Mouse (Mus musculus) limb, embryonic 14.5 days (tissue): ENCODE measurements around the gene Dhx37. TPM values are rescaled to one million over a fixed set of nuclear protein-coding genes. Genes with fewer than 3 reads are reported as not detected.
A peak's percentile ranks its signal among the peaks of the same experiment; 100 is the strongest.

Experiments used
- ATAC-seq: fragments of 200-750 bp; cut with Nextera tagmentation; 2 replicates; pipeline ENCODE4 v1.8.0; 2017; ENCODE audit warnings: low read depth, moderate number of reproducible peaks, moderate TSS enrichment; ENCODE audit not compliant: low FRiP score
- DNase-seq: peaks from one replicate; pipeline ENCODE4 v3.0.0-alpha.2; 2015; ENCODE audit warnings: low spot score
- H3K27ac ChIP-seq: fragments of 300-500 bp; sonication (generic); replicated peaks from 2 replicates; pipeline ENCODE4 v1.5.1; 2014; ENCODE audit warnings: low read depth, mild to moderate bottlenecking, low read length, moderate library complexity, mixed read lengths
- H3K27me3 ChIP-seq: fragments of 300-500 bp; sonication (generic); 2 replicates; pipeline ENCODE4 v1.6.1; 2014; ENCODE audit warnings: low read length, mixed read lengths; ENCODE audit not compliant: control insufficient read depth, insufficient read depth
- H3K36me3 ChIP-seq: fragments of 300-500 bp; sonication (generic); 2 replicates; pipeline ENCODE4 v1.6.1; 2014; ENCODE audit warnings: mild to moderate bottlenecking, low read length, moderate library complexity, mixed read lengths; ENCODE audit not compliant: control insufficient read depth, insufficient read depth
- H3K4me1 ChIP-seq: fragments of 300-500 bp; sonication (generic); 2 replicates; pipeline ENCODE4 v1.6.1; 2014; ENCODE audit warnings: antibody characterized with exemption, low read length, mixed read lengths; ENCODE audit not compliant: control insufficient read depth, insufficient read depth
- H3K4me2 ChIP-seq: fragments of 300-500 bp; sonication (generic); replicated peaks from 2 replicates; pipeline ENCODE4 v1.6.1; 2014; ENCODE audit warnings: low read depth, mild to moderate bottlenecking, low read length, moderate library complexity; ENCODE audit not compliant: severe bottlenecking
- H3K4me3 ChIP-seq: fragments of 300-500 bp; sonication (generic); replicated peaks from 2 replicates; pipeline ENCODE4 v1.5.1; 2014; ENCODE audit warnings: low read length
- H3K9ac ChIP-seq: fragments of 300-500 bp; sonication (generic); 2 replicates; pipeline ENCODE4 v1.6.1; 2014; ENCODE audit warnings: mild to moderate bottlenecking, low read depth, low read length, moderate library complexity; ENCODE audit not compliant: severe bottlenecking
- H3K9me3 ChIP-seq: fragments of 300-500 bp; sonication (generic); 2 replicates; pipeline ENCODE4 v1.6.1; 2016; ENCODE audit warnings: low read length; ENCODE audit not compliant: control insufficient read depth
- POLR2A ChIP-seq: fragments of 200-500 bp; IDR thresholded peaks from 2 replicates; pipeline ENCODE4 v1.8.0; 2012; ENCODE audit warnings: inconsistent platforms, mild to moderate bottlenecking, moderate library complexity, borderline replicate concordance; ENCODE audit not compliant: insufficient read depth, insufficient read length; ENCODE audit errors: extremely low read depth
- WGBS: fragments of 180-500 bp; shearing (Covaris S2); extraction: QIAGEN DNeasy Blood & Tissue Kit; methylation state at CpG from one replicate; pipeline ENCODE4 v1.1.7; 2014; 5-methylcytosine and 5-hydroxymethylcytosine counted together
- polyA plus RNA-seq, 2 experiments: library from polyadenylated mRNA; depleted of rRNA in 1 of 2; stranded (reverse) in 1 of 2; unstranded in 1 of 2; fragments of >200 nt; fragmentation: Nextera tagmentation in 1 of 2; extraction: Ambion mirVana in 1 of 2; gene quantifications; 2 replicates each; pipeline versions ENCODE4 v1.2.1 to v1.2.3; 2012 to 2014

Gene Dhx37
- polyA plus RNA-seq (2012; rRNA removed) (21.9 and 25.5 TPM in 2 replicates), polyA plus RNA-seq (2014; fragmentation: Nextera tagmentation; extraction: Ambion mirVana) (5.4 and 8.9 TPM in 2 replicates)

DNA sequence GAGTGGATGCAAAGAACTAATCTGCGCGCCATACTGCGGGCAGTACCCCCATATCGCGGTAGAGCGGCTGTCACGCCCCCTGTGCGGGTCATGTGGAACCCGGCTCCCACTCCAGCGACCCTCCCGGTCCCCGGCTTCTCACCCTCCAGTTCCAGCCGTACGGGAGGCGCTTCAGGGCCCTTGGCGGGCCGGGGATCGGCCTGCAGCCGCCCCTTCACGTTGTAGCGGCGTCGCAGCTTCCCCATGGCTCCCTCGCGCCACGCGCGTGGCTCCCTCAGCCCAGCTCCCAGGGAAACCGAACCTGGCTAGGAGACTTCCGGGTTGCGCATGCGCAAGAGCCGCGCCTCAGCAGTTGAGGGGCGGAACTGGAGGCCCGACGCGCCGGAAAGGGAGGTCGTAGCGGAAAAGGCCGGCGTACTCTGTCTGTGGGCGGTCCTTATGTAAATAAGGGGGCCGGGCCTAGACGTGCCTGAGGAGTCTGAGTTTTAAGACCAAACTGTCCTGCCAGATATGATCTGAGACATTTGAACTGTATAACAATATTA lies at the start of gene Dhx37:
Gene Dhx37, minus strand, starts transcription at position 329 of the 545 bp plus-strand sequence.
- Histone ChIP-seq H3K9me3 (no peaks in the 10 kb centered on the region), H3K9ac (peak within 1 kb of the TSS; percentile 84), H3K4me2 (peak within 1 kb of the TSS; percentile 91), H3K36me3 (peaks cover 28% of the 10 kb centered on the region), H3K27ac (peak within 1 kb of the TSS; percentile 63; the same call in 1 of the 2 replicates), H3K4me1 (peaks cover 9% of the 10 kb centered on the region), H3K4me3 (peak within 1 kb of the TSS; percentile 93), H3K27me3 (no peaks in the 10 kb centered on the region)
- TF ChIP-seq POLR2A: peak; percentile 87; the same call in 1 of the 2 replicates
- under 1% methylated on average over 41 of the region's 46 CpGs for WGBS
- ATAC-seq (peak; percentile 98), DNase-seq (peak; percentile 98)

DNA sequence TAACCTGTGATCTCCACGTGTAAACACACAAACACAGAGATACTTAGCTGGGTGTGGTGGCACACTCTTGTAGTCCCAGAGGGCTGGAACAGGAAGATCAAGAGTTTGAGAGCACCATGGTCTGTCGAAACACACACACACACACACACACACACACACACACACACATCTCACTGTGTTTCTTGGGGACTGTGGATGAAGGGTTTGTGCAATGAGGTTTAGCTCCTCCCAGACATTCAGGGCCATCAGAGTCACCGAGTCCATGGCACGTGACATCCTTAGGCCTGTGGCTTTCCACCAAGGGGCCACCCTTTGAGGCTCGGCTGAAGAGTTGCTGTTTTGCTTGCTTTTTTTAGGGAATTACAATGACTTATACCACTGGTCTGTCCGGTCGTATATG lies 48.6 kb upstream of the Dhx37 start:
- WGBS: 92% methylated on average over 7 of the region's 7 CpGs
- H3K27me3 ChIP-seq: no peaks in the 10 kb centered on the region

GRCm38 (mm10) chr5:125480434-125481231 lies 46.7 kb upstream of the Dhx37 start:
- Histone ChIP-seq H3K27me3 (no peaks in the 10 kb centered on the region), H3K4me3 (no peak overlapping the region), H3K4me2 (no peak overlapping the region), H3K27ac (no peak overlapping the region), H3K9me3 (no peaks in the 10 kb centered on the region), H3K36me3 (peaks cover 29% of the 10 kb centered on the region), H3K4me1 (peaks cover 17% of the 10 kb centered on the region), H3K9ac (no peak overlapping the region)
- WGBS: 84% methylated on average over 11 of the region's 11 CpGs
- ATAC-seq (no peak), DNase-seq (no peak)
- TF ChIP-seq POLR2A: no peak

More for the DNA sequence above, 48.6 kb upstream of the Dhx37 start:
- no peaks in the 10 kb centered on the region for H3K9me3 ChIP-seq
- ATAC-seq (no peak), DNase-seq (no peak)
- peaks cover 35% of the 10 kb centered on the region for H3K36me3 ChIP-seq
- H3K27ac ChIP-seq: no peak overlapping the region
- no peak overlapping the region for H3K4me3 ChIP-seq
- no peak for TF ChIP-seq POLR2A
- H3K4me2 ChIP-seq: no peak overlapping the region
- peaks cover 6% of the 10 kb centered on the region for H3K4me1 ChIP-seq
- no peak overlapping the region for H3K9ac ChIP-seq

- DNase-seq (no peak), ATAC-seq (no peak)
- H3K4me1 ChIP-seq: peaks cover 17% of the 10 kb centered on the region
- no peak overlapping the region for H3K4me2 ChIP-seq
- 86% methylated on average over 3 of the region's 3 CpGs for WGBS
- no peak for TF ChIP-seq POLR2A
- H3K27ac ChIP-seq: no peak overlapping the region
- H3K9me3 ChIP-seq: no peaks in the 10 kb centered on the region
- H3K9ac ChIP-seq: no peak overlapping the region
- H3K27me3 ChIP-seq: no peaks in the 10 kb centered on the region
- peaks cover 22% of the 10 kb centered on the region for H3K36me3 ChIP-seq
- H3K4me3 ChIP-seq: no peak overlapping the region
Observed at GRCm38 (mm10) chr5:125479376-125479775, 45.5 kb upstream of the Dhx37 start.

DNA sequence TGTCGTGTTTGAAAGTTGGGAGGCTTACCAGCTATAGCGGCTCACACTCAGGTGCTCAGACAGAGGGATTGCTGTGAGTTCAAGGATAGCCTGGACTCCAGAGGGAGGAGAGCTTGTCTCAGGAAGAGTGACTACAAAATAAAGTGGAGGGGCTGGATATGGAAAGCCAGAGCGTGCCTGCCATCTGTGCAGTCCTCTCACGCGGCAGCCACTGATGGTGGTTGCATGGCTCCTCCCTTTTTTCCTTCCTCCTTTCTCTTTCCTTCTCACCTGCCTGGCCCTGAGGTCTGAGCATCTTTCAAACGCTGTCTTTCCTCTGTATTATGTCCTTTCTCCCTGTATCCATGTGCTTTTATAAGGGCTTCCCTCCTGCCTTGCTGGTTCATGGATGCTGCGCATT lies 44.1 kb upstream of the Dhx37 start:
- no peak overlapping the region for H3K4me3 ChIP-seq
- 0 out of 2 replicates have a peak overlapping the region, but pooled peaks have one; percentile 28 for H3K9ac ChIP-seq
- H3K4me2 ChIP-seq: no peak overlapping the region
- 71% methylated on average over 7 of the region's 7 CpGs for WGBS
- no peak overlapping the region for H3K27ac ChIP-seq
- no peak for TF ChIP-seq POLR2A
- H3K27me3 ChIP-seq: no peaks in the 10 kb centered on the region
- H3K4me1 ChIP-seq: peaks cover 17% of the 10 kb centered on the region
- peaks cover 15% of the 10 kb centered on the region for H3K36me3 ChIP-seq
- ATAC-seq (no peak), DNase-seq (no peak)
- H3K9me3 ChIP-seq: no peaks in the 10 kb centered on the region
